8 mouse cellular contexts compared by ENCODE assay signal in genomic region chr10:95513768-95514556, GRCm38 (mm10). TPM values are rescaled to one million over a fixed set of nuclear protein-coding genes. Genes with fewer than 3 reads are reported as not detected.
DNase-seq lines count a peak whose midpoint lies in the region; ATAC-seq and TF ChIP-seq lines count a peak whose summit lies in the region.

No protein-coding gene starts in this region.

- no peaks in the 10 kb centered on the region for H3K36me3 ChIP-seq in kidney, adult 2 months (ENCODE audit: control insufficient read depth, insufficient read depth, low read length)
- H3K36me3 ChIP-seq in ES-Bruce4 (ENCODE audit: control insufficient read depth, insufficient read depth, low read length, poor library complexity, severe bottlenecking), result no peaks in the 10 kb centered on the region; the same call in 1 of the 2 replicates
- no peaks in the 10 kb centered on the region for H3K36me3 ChIP-seq in hindbrain, embryonic 16.5 days (ENCODE audit: control insufficient read depth, insufficient read depth, low read length)
- H3K36me3 ChIP-seq in midbrain, embryonic 15.5 days (replicated peaks), result no peaks in the 10 kb centered on the region

- DNase-seq in kidney, adult 2 months, result no peak
- no peak for DNase-seq in kidney, postnatal 4 days
- peak; percentile 34 for DNase-seq in embryo, embryonic 10 days (ENCODE audit: low spot score)
- DNase-seq in right cerebral cortex, postnatal 36 days (ENCODE audit: low spot score in 2 of 2), result no peak
- no peak for DNase-seq in natural killer cell, adult 2 months (ENCODE audit: low spot score in 2 of 2)

- WGBS in kidney, adult 2 months, result 38% methylated on average over 15 of the region's 15 CpGs
- 32% methylated on average over 15 of the region's 15 CpGs for WGBS in hindbrain, embryonic 16.5 days
- whole genome bisulfite sequencing in midbrain, embryonic 15.5 days, result 28% methylated on average over 15 of the region's 15 CpGs

- no peak for TF ChIP-seq EP300 in ES-Bruce4 (IDR thresholded peaks at IDR 0.05; ENCODE audit: insufficient read depth, low read depth, low read length)

- TF ChIP-seq CTCF in kidney, adult 2 months (conservative IDR thresholded peaks at IDR 0.05; ENCODE audit: insufficient read depth, insufficient read length, low read depth, low read length), result no peak
- no peak for TF ChIP-seq CTCF in ES-Bruce4 (IDR thresholded peaks at IDR 0.05; ENCODE audit: low read depth, low read length)

- H3K27ac ChIP-seq in kidney, adult 2 months (ENCODE audit: insufficient read depth, low read depth, low read length), result no peak overlapping the region
- peak overlapping the region; percentile 88 for H3K27ac ChIP-seq in ES-Bruce4 (ENCODE audit: insufficient read depth, low read length)
- H3K27ac ChIP-seq in hindbrain, embryonic 16.5 days (ENCODE audit: low read depth, low read length), result peak overlapping the region; percentile 98
- peak overlapping the region; percentile 98 for H3K27ac ChIP-seq in midbrain, embryonic 15.5 days

- H3K4me2 ChIP-seq in hindbrain, embryonic 16.5 days (ENCODE audit: low read length), result peak overlapping the region; percentile 68
- peak overlapping the region; percentile 59 for H3K4me2 ChIP-seq in midbrain, embryonic 15.5 days

- no peaks in the 10 kb centered on the region for H3K9me3 ChIP-seq in ES-Bruce4 (replicated peaks; ENCODE audit: control insufficient read depth, insufficient read depth, low read length, poor library complexity, severe bottlenecking)
- no peaks in the 10 kb centered on the region for H3K9me3 ChIP-seq in hindbrain, embryonic 16.5 days (ENCODE audit: control insufficient read depth, low read length)
- H3K9me3 ChIP-seq in midbrain, embryonic 15.5 days, result no peaks in the 10 kb centered on the region

- peak overlapping the region; percentile 82 for H3K9ac ChIP-seq in ES-Bruce4 (ENCODE audit: low read depth, poor library complexity, severe bottlenecking)
- peak overlapping the region; percentile 83 for H3K9ac ChIP-seq in hindbrain, embryonic 16.5 days (ENCODE audit: low read depth, low read length)
- peak overlapping the region; percentile 92 for H3K9ac ChIP-seq in midbrain, embryonic 15.5 days

- peaks cover 8% of the 10 kb centered on the region for H3K4me1 ChIP-seq in kidney, adult 2 months (ENCODE audit: control insufficient read depth, insufficient read depth, low read length)
- H3K4me1 ChIP-seq in ES-Bruce4 (ENCODE audit: control insufficient read depth, insufficient read depth, low read length), result peaks cover 3% of the 10 kb centered on the region
- H3K4me1 ChIP-seq in hindbrain, embryonic 16.5 days (ENCODE audit: control insufficient read depth, insufficient read depth, low read depth, low read length), result peaks cover 13% of the 10 kb centered on the region
- H3K4me1 ChIP-seq in midbrain, embryonic 15.5 days, result peaks cover 19% of the 10 kb centered on the region

- H3K27me3 ChIP-seq in kidney, adult 2 months (replicated peaks; ENCODE audit: control insufficient read depth, insufficient read depth, low read length), result no peaks in the 10 kb centered on the region
- H3K27me3 ChIP-seq in ES-Bruce4 (ENCODE audit: control insufficient read depth, insufficient read depth, low read length, poor library complexity, severe bottlenecking), result no peaks in the 10 kb centered on the region
- H3K27me3 ChIP-seq in hindbrain, embryonic 16.5 days (replicated peaks; ENCODE audit: control insufficient read depth, insufficient read depth, low read length), result no peaks in the 10 kb centered on the region
- H3K27me3 ChIP-seq in midbrain, embryonic 15.5 days (replicated peaks), result no peaks in the 10 kb centered on the region

- peak overlapping the region; percentile 42 for H3K4me3 ChIP-seq in kidney, adult 2 months (ENCODE audit: insufficient read depth, low read depth, low read length)
- peak overlapping the region; percentile 76 for H3K4me3 ChIP-seq in ES-Bruce4 (ENCODE audit: low read depth, low read length)
- peak overlapping the region; percentile 71 for H3K4me3 ChIP-seq in hindbrain, embryonic 16.5 days (ENCODE audit: low read length)
- H3K4me3 ChIP-seq in midbrain, embryonic 15.5 days, result peak overlapping the region; percentile 99

- ATAC-seq in hindbrain, embryonic 16.5 days, result peak; percentile 10
- peak; percentile 46 for ATAC-seq in midbrain, embryonic 15.5 days (replicated peaks)

- no peak for TF ChIP-seq POLR2A in kidney, adult 2 months (IDR thresholded peaks at IDR 0.05; ENCODE audit: low read depth, low read length)
- TF ChIP-seq POLR2A in ES-Bruce4 (IDR thresholded peaks at IDR 0.05; ENCODE audit: insufficient read depth, low read length), result no peak

RNA-seq across cellular contexts. Expression of gene Ube2n, which starts 1.0 kb away (rescaled TPM):
- polyA plus RNA-seq in kidney, adult 2 months (2012; rRNA removed), result 41.7 and 53.2 TPM in 2 replicates
- polyA plus RNA-seq in ES-Bruce4 (2011; ENCODE audit: insufficient read depth, insufficient read length, low read depth, missing spikeins), result 280 and 301 TPM in 2 replicates
- 387 and 395 TPM in 2 replicates for polyA plus RNA-seq in hindbrain, embryonic 16.5 days (2015; fragmentation: Nextera tagmentation; extraction: Ambion mirVana)
- polyA plus RNA-seq in midbrain, embryonic 15.5 days (2015; fragmentation: Nextera tagmentation; extraction: Ambion mirVana), result 348 and 352 TPM in 2 replicates

RNA-seq across cellular contexts. Expression of gene Mrpl42, which starts 12.2 kb away (rescaled TPM):
- 242 and 322 TPM in 2 replicates for polyA plus RNA-seq in kidney, adult 2 months (2012; rRNA removed)
- polyA plus RNA-seq in ES-Bruce4 (2011; ENCODE audit: insufficient read depth, insufficient read length, low read depth, missing spikeins), result 238 and 240 TPM in 2 replicates
- polyA plus RNA-seq in hindbrain, embryonic 16.5 days (2015; fragmentation: Nextera tagmentation; extraction: Ambion mirVana), result 260 and 270 TPM in 2 replicates
- 223 and 226 TPM in 2 replicates for polyA plus RNA-seq in midbrain, embryonic 15.5 days (2015; fragmentation: Nextera tagmentation; extraction: Ambion mirVana)

RNA-seq across cellular contexts. Expression of gene Nudt4, which starts 50.0 kb away (rescaled TPM):
- 88.6 and 92.7 TPM in 2 replicates for polyA plus RNA-seq in kidney, adult 2 months (2012; rRNA removed)
- 128 and 133 TPM in 2 replicates for polyA plus RNA-seq in ES-Bruce4 (2011; ENCODE audit: insufficient read depth, insufficient read length, low read depth, missing spikeins)
- 60.7 and 67.8 TPM in 2 replicates for polyA plus RNA-seq in hindbrain, embryonic 16.5 days (2015; fragmentation: Nextera tagmentation; extraction: Ambion mirVana)
- 59.6 and 61.7 TPM in 2 replicates for polyA plus RNA-seq in midbrain, embryonic 15.5 days (2015; fragmentation: Nextera tagmentation; extraction: Ambion mirVana)

Comparison
In these comparisons a context has a peak if more than half of its experiments do, and no peak if none do; other contexts are left out.
1. H3K4me3 ChIP-seq: peak in every context shown above with its lines; median percentile 99 in midbrain, embryonic 15.5 days; 76 in ES-Bruce4; 71 in hindbrain, embryonic 16.5 days; 42 in kidney, adult 2 months.